Mouse (Mus musculus): Measurements from ENCODE around the gene Gm11077. TPM values are rescaled to one million over a fixed set of nuclear protein-coding genes. Genes with fewer than 3 reads are reported as not detected.

The Gm11077 gene
- not detected in 2 replicates for polyA plus RNA-seq (2015; fragmentation: Nextera tagmentation; extraction: Ambion mirVana)

GRCm38 (mm10) chr6:140729272-140729671 lies at the start of gene Gm11077:
Gene Gm11077 (plus strand): TSS chr6:140729284.
- Histone ChIP-seq H3K4me1 (replicated peaks) (0 out of 2 replicates have a peak, but pooled peaks cover 6% of the 10 kb centered on the region), H3K9me3 (0 out of 2 replicates have a peak, but pooled peaks cover 6% of the 10 kb centered on the region), H3K4me2 (replicated peaks) (no peak within 1 kb of the TSS), H3K4me3 (replicated peaks) (no peak within 1 kb of the TSS), H3K9ac (no peak within 1 kb of the TSS), H3K27me3 (replicated peaks) (no peaks in the 10 kb centered on the region), H3K36me3 (no peaks in the 10 kb centered on the region), H3K27ac (no peak within 1 kb of the TSS)
- 92% methylated on average over 5 of the region's 5 CpGs for WGBS
- ATAC-seq = no peak

DNA sequence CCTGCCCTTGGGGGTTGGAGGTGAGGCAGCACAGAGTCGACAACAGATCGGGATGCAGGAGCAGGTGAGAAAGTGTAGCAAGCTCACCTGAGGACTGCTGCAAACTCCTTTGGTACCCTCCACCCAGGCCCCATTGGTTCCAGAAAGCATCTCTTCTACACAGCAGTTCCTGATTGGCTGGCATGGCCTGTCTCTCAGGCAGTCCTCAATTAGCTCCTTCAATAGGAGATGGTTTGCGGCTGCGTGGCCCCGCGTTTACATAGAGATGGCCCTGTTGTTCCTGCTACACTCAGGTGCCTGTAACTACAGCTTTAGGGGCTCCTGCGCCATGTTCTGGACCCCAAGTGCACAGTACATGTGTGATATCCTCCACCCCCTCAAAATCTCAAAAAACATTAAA lies 48.4 kb upstream of the Gm11077 start:
- H3K4me1 ChIP-seq (replicated peaks) = 0 out of 2 replicates have a peak, but pooled peaks cover 5% of the 10 kb centered on the region
- no peaks in the 10 kb centered on the region for H3K9me3 ChIP-seq
- no peak overlapping the region for H3K4me2 ChIP-seq (replicated peaks)
- H3K4me3 ChIP-seq (replicated peaks) = no peak overlapping the region
- ATAC-seq = no peak
- no peak overlapping the region for H3K27ac ChIP-seq
- H3K9ac ChIP-seq = no peak overlapping the region
- H3K27me3 ChIP-seq (replicated peaks) = no peaks in the 10 kb centered on the region
- 63% methylated on average over 7 of the region's 7 CpGs for WGBS
- H3K36me3 ChIP-seq = no peaks in the 10 kb centered on the region

- no peak for ATAC-seq
- Histone ChIP-seq H3K4me3 (replicated peaks) (no peak overlapping the region), H3K4me1 (replicated peaks) (0 out of 2 replicates have a peak, but pooled peaks cover 5% of the 10 kb centered on the region), H3K4me2 (replicated peaks) (no peak overlapping the region), H3K9ac (no peak overlapping the region), H3K27me3 (replicated peaks) (no peaks in the 10 kb centered on the region), H3K9me3 (no peaks in the 10 kb centered on the region), H3K36me3 (no peaks in the 10 kb centered on the region), H3K27ac (no peak overlapping the region)
- 42% methylated on average over 13 of the region's 13 CpGs for WGBS
These were observed 46.3 kb upstream of the Gm11077 start for GRCm38 (mm10) chr6:140682829-140683228.

- ATAC-seq = no peak
- Histone ChIP-seq H3K4me3 (replicated peaks) (no peak overlapping the region), H3K9ac (no peak overlapping the region), H3K4me2 (replicated peaks) (no peak overlapping the region), H3K9me3 (no peaks in the 10 kb centered on the region), H3K4me1 (replicated peaks) (no peaks in the 10 kb centered on the region), H3K36me3 (no peaks in the 10 kb centered on the region), H3K27ac (no peak overlapping the region), H3K27me3 (replicated peaks) (no peaks in the 10 kb centered on the region)
- WGBS = 94% methylated on average over 11 of the region's 11 CpGs
These were observed 44.7 kb upstream of the Gm11077 start for GRCm38 (mm10) chr6:140684403-140684802.

GRCm38 (mm10) chr6:140689617-140690404 lies 39.3 kb upstream of the Gm11077 start:
- H3K36me3 ChIP-seq = no peaks in the 10 kb centered on the region
- no peak for ATAC-seq
- H3K4me2 ChIP-seq (replicated peaks) = no peak overlapping the region
- no peaks in the 10 kb centered on the region for H3K9me3 ChIP-seq
- no peak overlapping the region for H3K27ac ChIP-seq
- H3K4me3 ChIP-seq (replicated peaks) = no peak overlapping the region
- no peak overlapping the region for H3K9ac ChIP-seq
- H3K4me1 ChIP-seq (replicated peaks) = no peaks in the 10 kb centered on the region
- 67% methylated on average over 16 of the region's 16 CpGs for WGBS
- no peaks in the 10 kb centered on the region for H3K27me3 ChIP-seq (replicated peaks)

DNA sequence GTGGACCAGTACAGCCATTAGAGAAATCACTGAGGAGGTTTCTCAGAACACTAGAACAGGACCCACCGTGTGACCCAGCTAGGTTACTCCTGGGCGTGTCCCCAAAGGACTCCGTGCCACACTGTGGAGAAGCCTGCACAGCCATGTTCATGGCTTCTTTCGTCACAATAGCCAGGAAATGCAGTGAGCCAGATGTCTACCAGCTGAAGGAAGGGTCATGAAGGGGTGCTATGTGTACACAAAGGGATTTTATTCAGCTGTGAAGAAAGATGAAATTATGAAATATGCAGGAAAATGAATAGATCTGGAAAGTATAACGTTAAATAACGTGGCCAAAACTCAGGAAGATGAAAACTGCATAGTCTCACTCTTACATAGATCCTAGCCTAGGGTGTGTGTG lies 36.9 kb upstream of the Gm11077 start:
- 70% methylated on average over 6 of the region's 6 CpGs for WGBS
- no peak overlapping the region for H3K4me3 ChIP-seq (replicated peaks)
- no peaks in the 10 kb centered on the region for H3K36me3 ChIP-seq
- H3K9me3 ChIP-seq = no peaks in the 10 kb centered on the region
- no peak overlapping the region for H3K9ac ChIP-seq
- no peak overlapping the region for H3K4me2 ChIP-seq (replicated peaks)
- H3K27me3 ChIP-seq (replicated peaks) = no peaks in the 10 kb centered on the region
- no peak for ATAC-seq
- no peaks in the 10 kb centered on the region for H3K4me1 ChIP-seq (replicated peaks)
- H3K27ac ChIP-seq = no peak overlapping the region

DNA sequence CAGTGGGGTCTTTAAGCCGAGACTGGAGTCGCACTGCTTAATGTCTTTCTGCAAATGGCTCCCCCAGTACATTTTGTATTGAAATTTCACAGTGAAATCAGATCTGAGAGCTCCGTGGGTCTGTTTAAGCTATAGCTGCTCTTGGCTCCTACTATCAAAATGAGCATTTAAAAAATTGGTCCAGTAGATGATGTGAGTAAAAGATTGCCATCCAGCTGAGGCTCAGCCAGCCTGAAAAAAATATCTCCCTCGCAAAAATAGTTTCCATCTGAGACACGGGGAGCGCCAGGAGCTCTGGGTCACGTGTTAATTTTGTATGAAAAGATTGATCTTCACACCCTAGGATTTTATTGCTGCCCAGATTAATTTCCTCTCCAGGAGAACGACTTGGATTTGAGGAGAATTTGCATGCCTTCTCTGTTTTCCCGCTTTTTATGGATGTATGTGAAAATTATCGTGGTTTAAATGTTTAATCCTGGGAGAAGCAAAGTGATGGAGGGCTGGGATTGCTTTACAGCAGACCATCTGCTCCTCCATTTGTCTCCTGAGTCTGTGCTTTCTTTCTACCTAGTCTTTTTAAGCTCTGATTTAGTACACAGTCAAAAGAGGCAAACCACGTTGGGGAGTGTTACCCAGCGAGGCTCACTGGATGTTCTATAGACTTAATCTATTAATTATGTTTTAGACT lies 32.7 kb upstream of the Gm11077 start:
- H3K4me1 ChIP-seq (replicated peaks) = no peaks in the 10 kb centered on the region
- 52% methylated on average over 12 of the region's 12 CpGs for WGBS

GRCm38 (mm10) chr6:140697994-140698393 lies 31.1 kb upstream of the Gm11077 start:
- Histone ChIP-seq H3K4me2 (replicated peaks) (no peak overlapping the region), H3K27me3 (replicated peaks) (no peaks in the 10 kb centered on the region), H3K4me3 (replicated peaks) (no peak overlapping the region), H3K9me3 (no peaks in the 10 kb centered on the region), H3K4me1 (replicated peaks) (no peaks in the 10 kb centered on the region), H3K27ac (no peak overlapping the region), H3K36me3 (no peaks in the 10 kb centered on the region), H3K9ac (no peak overlapping the region)
- ATAC-seq = no peak
- WGBS = 88% methylated on average over 11 of the region's 11 CpGs

More for the DNA sequence above, 32.7 kb upstream of the Gm11077 start:
- Histone ChIP-seq H3K27ac (no peak overlapping the region), H3K27me3 (replicated peaks) (no peaks in the 10 kb centered on the region), H3K9me3 (no peaks in the 10 kb centered on the region), H3K4me2 (replicated peaks) (no peak overlapping the region), H3K36me3 (no peaks in the 10 kb centered on the region), H3K9ac (no peak overlapping the region), H3K4me3 (replicated peaks) (no peak overlapping the region)
- no peak for ATAC-seq

DNA sequence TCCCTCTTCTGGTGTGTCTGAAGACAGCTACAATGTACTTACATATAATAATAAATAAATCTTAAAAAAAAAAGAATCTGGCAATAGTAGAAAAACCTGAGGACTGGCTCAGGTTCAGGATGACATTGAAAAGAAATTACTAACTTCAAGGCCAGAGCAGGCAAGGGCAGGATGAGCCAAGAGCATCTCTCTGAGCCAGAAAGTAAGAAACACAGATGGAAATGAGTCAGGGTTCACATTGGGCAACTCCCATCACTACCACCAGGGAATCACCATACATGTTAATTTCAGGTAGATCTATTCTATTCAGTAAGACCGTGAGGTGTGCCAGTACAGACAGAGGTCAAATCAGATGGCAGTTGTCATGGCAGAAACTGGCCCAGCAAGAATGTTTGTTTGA lies 30.5 kb upstream of the Gm11077 start:
- no peaks in the 10 kb centered on the region for H3K4me1 ChIP-seq (replicated peaks)
- no peak for ATAC-seq
- no peaks in the 10 kb centered on the region for H3K27me3 ChIP-seq (replicated peaks)
- no peak overlapping the region for H3K4me2 ChIP-seq (replicated peaks)
- H3K4me3 ChIP-seq (replicated peaks) = no peak overlapping the region
- H3K27ac ChIP-seq = no peak overlapping the region
- WGBS = 93% methylated on average over 1 of the region's 1 CpGs
- H3K36me3 ChIP-seq = no peaks in the 10 kb centered on the region
- no peaks in the 10 kb centered on the region for H3K9me3 ChIP-seq
- H3K9ac ChIP-seq = no peak overlapping the region

GRCm38 (mm10) chr6:140701259-140701658 lies 27.8 kb upstream of the Gm11077 start:
- H3K4me3 ChIP-seq (replicated peaks) = no peak overlapping the region
- no peak overlapping the region for H3K27ac ChIP-seq
- no peak overlapping the region for H3K9ac ChIP-seq
- H3K4me2 ChIP-seq (replicated peaks) = no peak overlapping the region
- no peaks in the 10 kb centered on the region for H3K27me3 ChIP-seq (replicated peaks)
- no peaks in the 10 kb centered on the region for H3K9me3 ChIP-seq
- no peaks in the 10 kb centered on the region for H3K4me1 ChIP-seq (replicated peaks)
- ATAC-seq = no peak
- WGBS = 78% methylated on average over 6 of the region's 6 CpGs
- H3K36me3 ChIP-seq = no peaks in the 10 kb centered on the region

GRCm38 (mm10) chr6:140705132-140705531 lies 24.0 kb upstream of the Gm11077 start:
- Histone ChIP-seq H3K4me2 (replicated peaks) (no peak overlapping the region), H3K36me3 (no peaks in the 10 kb centered on the region), H3K4me3 (replicated peaks) (no peak overlapping the region), H3K27ac (no peak overlapping the region), H3K9me3 (no peaks in the 10 kb centered on the region), H3K27me3 (replicated peaks) (no peaks in the 10 kb centered on the region), H3K4me1 (replicated peaks) (no peaks in the 10 kb centered on the region), H3K9ac (no peak overlapping the region)
- no peak for ATAC-seq
- 77% methylated on average over 10 of the region's 10 CpGs for WGBS

DNA sequence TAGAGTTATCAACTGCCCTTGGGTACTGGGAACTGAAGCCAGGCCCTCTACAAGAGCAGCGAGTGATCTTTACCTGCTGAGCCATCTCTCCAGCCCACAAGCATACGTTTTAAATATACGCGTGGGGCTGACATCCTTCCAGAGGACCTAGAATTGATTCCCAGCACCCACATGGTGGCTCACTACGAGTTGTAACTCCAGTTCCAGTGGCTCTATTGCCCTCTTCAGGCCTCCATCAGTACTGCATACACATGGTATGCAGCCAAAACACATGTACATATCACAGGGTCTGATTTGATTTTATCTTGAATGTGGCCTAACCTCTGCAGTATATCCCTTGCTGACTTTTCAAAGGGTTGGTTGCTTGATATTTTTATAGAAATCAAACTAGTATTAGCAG lies 23.0 kb upstream of the Gm11077 start:
- no peak overlapping the region for H3K4me3 ChIP-seq (replicated peaks)
- no peaks in the 10 kb centered on the region for H3K36me3 ChIP-seq
- no peak overlapping the region for H3K27ac ChIP-seq
- WGBS = 89% methylated on average over 5 of the region's 5 CpGs
- no peaks in the 10 kb centered on the region for H3K9me3 ChIP-seq
- H3K4me1 ChIP-seq (replicated peaks) = no peaks in the 10 kb centered on the region
- no peaks in the 10 kb centered on the region for H3K27me3 ChIP-seq (replicated peaks)
- no peak overlapping the region for H3K9ac ChIP-seq
- H3K4me2 ChIP-seq (replicated peaks) = no peak overlapping the region
- ATAC-seq = no peak
